Mouse (Mus musculus) limb, embryonic 14.5 days (tissue): ENCODE results near the gene Vash2. TPM values are rescaled to one million over a fixed set of nuclear protein-coding genes. Genes with fewer than 3 reads are reported as not detected.

ENCODE experiments used
- ATAC-seq: fragments of 200-750 bp; cut with Nextera tagmentation; 2 replicates; pipeline ENCODE4 v1.8.0; 2017; ENCODE audit warnings: low read depth, moderate number of reproducible peaks, moderate TSS enrichment; ENCODE audit not compliant: low FRiP score
- DNase-seq: peaks from one replicate; pipeline ENCODE4 v3.0.0-alpha.2; 2015; ENCODE audit warnings: low spot score
- H3K27ac ChIP-seq: fragments of 300-500 bp; sonication (generic); replicated peaks from 2 replicates; pipeline ENCODE4 v1.5.1; 2014; ENCODE audit warnings: low read depth, mild to moderate bottlenecking, low read length, moderate library complexity, mixed read lengths
- H3K27me3 ChIP-seq: fragments of 300-500 bp; sonication (generic); 2 replicates; pipeline ENCODE4 v1.6.1; 2014; ENCODE audit warnings: low read length, mixed read lengths; ENCODE audit not compliant: control insufficient read depth, insufficient read depth
- H3K36me3 ChIP-seq: fragments of 300-500 bp; sonication (generic); 2 replicates; pipeline ENCODE4 v1.6.1; 2014; ENCODE audit warnings: mild to moderate bottlenecking, low read length, moderate library complexity, mixed read lengths; ENCODE audit not compliant: control insufficient read depth, insufficient read depth
- H3K4me1 ChIP-seq: fragments of 300-500 bp; sonication (generic); 2 replicates; pipeline ENCODE4 v1.6.1; 2014; ENCODE audit warnings: antibody characterized with exemption, low read length, mixed read lengths; ENCODE audit not compliant: control insufficient read depth, insufficient read depth
- H3K4me2 ChIP-seq: fragments of 300-500 bp; sonication (generic); replicated peaks from 2 replicates; pipeline ENCODE4 v1.6.1; 2014; ENCODE audit warnings: low read depth, mild to moderate bottlenecking, low read length, moderate library complexity; ENCODE audit not compliant: severe bottlenecking
- H3K4me3 ChIP-seq: fragments of 300-500 bp; sonication (generic); replicated peaks from 2 replicates; pipeline ENCODE4 v1.5.1; 2014; ENCODE audit warnings: low read length
- H3K9ac ChIP-seq: fragments of 300-500 bp; sonication (generic); 2 replicates; pipeline ENCODE4 v1.6.1; 2014; ENCODE audit warnings: mild to moderate bottlenecking, low read depth, low read length, moderate library complexity; ENCODE audit not compliant: severe bottlenecking
- H3K9me3 ChIP-seq: fragments of 300-500 bp; sonication (generic); 2 replicates; pipeline ENCODE4 v1.6.1; 2016; ENCODE audit warnings: low read length; ENCODE audit not compliant: control insufficient read depth
- POLR2A ChIP-seq: fragments of 200-500 bp; IDR thresholded peaks from 2 replicates; pipeline ENCODE4 v1.8.0; 2012; ENCODE audit warnings: inconsistent platforms, mild to moderate bottlenecking, moderate library complexity, borderline replicate concordance; ENCODE audit not compliant: insufficient read depth, insufficient read length; ENCODE audit errors: extremely low read depth
- WGBS: fragments of 180-500 bp; shearing (Covaris S2); extraction: QIAGEN DNeasy Blood & Tissue Kit; methylation state at CpG from one replicate; pipeline ENCODE4 v1.1.7; 2014; 5-methylcytosine and 5-hydroxymethylcytosine counted together
- polyA plus RNA-seq, 2 experiments: library from polyadenylated mRNA; depleted of rRNA in 1 of 2; stranded (reverse) in 1 of 2; unstranded in 1 of 2; fragments of >200 nt; fragmentation: Nextera tagmentation in 1 of 2; extraction: Ambion mirVana in 1 of 2; gene quantifications; 2 replicates each; pipeline versions ENCODE4 v1.2.1 to v1.2.3; 2012 to 2014

Vash2 gene
- polyA plus RNA-seq, 2 experiments: 40.1 to 64.7 TPM

DNA sequence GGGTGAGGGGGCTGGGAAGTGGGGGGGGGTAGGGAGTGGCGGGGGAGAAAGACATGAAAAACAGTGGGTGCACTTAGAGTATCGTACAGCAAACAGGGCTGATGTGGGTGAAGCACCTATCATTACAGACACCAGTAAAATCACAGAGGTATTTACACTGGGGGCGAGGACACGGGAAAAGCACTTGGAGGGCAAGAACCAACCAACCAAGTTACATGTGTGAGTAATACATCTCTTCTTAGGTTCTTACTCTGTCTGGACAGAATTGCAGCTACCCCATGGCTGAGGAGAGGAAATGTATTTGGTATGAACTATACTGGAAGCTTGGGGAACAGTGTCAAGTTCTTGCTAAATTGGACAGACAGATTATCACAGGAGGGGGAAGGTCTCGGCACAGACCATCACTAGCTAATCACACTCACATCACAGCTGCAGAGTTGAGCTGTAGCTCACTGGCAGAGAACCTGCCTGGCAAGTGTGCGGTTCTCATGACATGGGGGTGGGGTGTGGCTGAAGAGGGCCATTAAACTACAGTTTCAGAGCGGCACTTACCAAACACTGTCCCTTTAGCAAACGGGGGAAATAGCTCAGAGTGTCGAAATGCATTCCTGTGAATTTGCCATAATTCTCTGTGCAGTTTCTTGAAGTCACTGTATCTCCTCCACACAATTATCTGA is 80.1 kb downstream of the Vash2 start:
- DNase-seq (peak; percentile 16), ATAC-seq (no peak; the same call in 1 of the 2 replicates)
- no peak overlapping the region for H3K4me2 ChIP-seq
- no peak for TF ChIP-seq POLR2A
- H3K4me3 ChIP-seq: no peak overlapping the region
- peaks cover 45% of the 10 kb centered on the region for H3K36me3 ChIP-seq
- no peak overlapping the region for H3K27ac ChIP-seq
- H3K4me1 ChIP-seq: no peaks in the 10 kb centered on the region
- H3K9me3 ChIP-seq: no peaks in the 10 kb centered on the region
- H3K9ac ChIP-seq: no peak overlapping the region
- H3K27me3 ChIP-seq: no peaks in the 10 kb centered on the region
- WGBS: 63% methylated on average over 9 of the region's 9 CpGs

DNA sequence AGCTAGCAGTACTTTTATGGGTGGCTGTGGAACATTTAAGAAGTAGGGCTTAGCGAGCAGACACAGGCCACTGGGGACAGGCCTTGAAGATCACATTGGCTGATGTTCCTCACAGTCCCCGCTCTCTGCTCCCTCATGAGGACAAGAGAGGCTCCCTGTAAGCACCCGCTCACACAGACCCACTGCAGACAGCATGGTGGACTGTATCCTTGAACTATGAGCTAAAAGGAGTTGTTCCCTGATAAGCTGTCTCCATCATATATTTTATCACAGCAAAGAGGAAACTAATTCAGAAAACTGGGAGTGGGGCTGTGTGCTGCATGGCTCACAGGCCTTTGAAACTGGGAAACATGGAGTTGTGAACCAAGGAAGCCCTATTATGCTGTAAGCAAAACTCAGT is 80.9 kb downstream of the Vash2 start:
- TF ChIP-seq POLR2A: no peak
- Histone ChIP-seq H3K9ac (no peak overlapping the region), H3K27ac (no peak overlapping the region), H3K36me3 (peaks cover 39% of the 10 kb centered on the region), H3K4me2 (no peak overlapping the region), H3K4me1 (no peaks in the 10 kb centered on the region), H3K9me3 (no peaks in the 10 kb centered on the region), H3K4me3 (no peak overlapping the region), H3K27me3 (no peaks in the 10 kb centered on the region)
- WGBS: 82% methylated on average over 3 of the region's 3 CpGs
- no peak for DNase-seq
- ATAC-seq: no peak

Other genes starting within 250 kb of the Vash2 start
- 14.7 and 16.6 TPM in 2 replicates for gene Rps6kc1, start 67.5 kb downstream of the Vash2 start, polyA plus RNA-seq (2012; rRNA removed)
- 17.4 and 19.4 TPM in 2 replicates for gene Rps6kc1, start 67.5 kb downstream of the Vash2 start, polyA plus RNA-seq (2014; fragmentation: Nextera tagmentation; extraction: Ambion mirVana)
- gene Angel2, start 54.2 kb downstream of the Vash2 start, polyA plus RNA-seq (2012; rRNA removed): 47.2 and 48.8 TPM in 2 replicates
- 44.9 and 47.6 TPM in 2 replicates for gene Angel2, start 54.2 kb downstream of the Vash2 start, polyA plus RNA-seq (2014; fragmentation: Nextera tagmentation; extraction: Ambion mirVana)
- 15.0 and 18.3 TPM in 2 replicates for gene Flvcr1, start 46.9 kb upstream of the Vash2 start, polyA plus RNA-seq (2012; rRNA removed)
- gene Flvcr1, start 46.9 kb upstream of the Vash2 start, polyA plus RNA-seq (2014; fragmentation: Nextera tagmentation; extraction: Ambion mirVana): 7.6 and 7.8 TPM in 2 replicates
- gene Spata45, start 57.3 kb upstream of the Vash2 start, polyA plus RNA-seq (2012; rRNA removed): not detected in 2 replicates
- not detected in 2 replicates for gene Spata45, start 57.3 kb upstream of the Vash2 start, polyA plus RNA-seq (2014; fragmentation: Nextera tagmentation; extraction: Ambion mirVana)
- 25.9 and 27.8 TPM in 2 replicates for gene Tatdn3, start 83.6 kb upstream of the Vash2 start, polyA plus RNA-seq (2012; rRNA removed)
- 15.7 and 17.2 TPM in 2 replicates for gene Tatdn3, start 83.6 kb upstream of the Vash2 start, polyA plus RNA-seq (2014; fragmentation: Nextera tagmentation; extraction: Ambion mirVana)
- 15.4 and 17.2 TPM in 2 replicates for gene Nsl1, start 83.7 kb upstream of the Vash2 start, polyA plus RNA-seq (2012; rRNA removed)
- 11.6 and 13.9 TPM in 2 replicates for gene Nsl1, start 83.7 kb upstream of the Vash2 start, polyA plus RNA-seq (2014; fragmentation: Nextera tagmentation; extraction: Ambion mirVana)
- gene Batf3, start 118.6 kb upstream of the Vash2 start, polyA plus RNA-seq (2012; rRNA removed): 16.1 and 16.5 TPM in 2 replicates
- 11.2 and 14.9 TPM in 2 replicates for gene Batf3, start 118.6 kb upstream of the Vash2 start, polyA plus RNA-seq (2014; fragmentation: Nextera tagmentation; extraction: Ambion mirVana)
- not detected in 2 replicates for gene Fam71a, start 185.5 kb upstream of the Vash2 start, polyA plus RNA-seq (2012; rRNA removed)
- gene Fam71a, start 185.5 kb upstream of the Vash2 start, polyA plus RNA-seq (2014; fragmentation: Nextera tagmentation; extraction: Ambion mirVana): not detected in 2 replicates
- 4.4 and 5.0 TPM in 2 replicates for gene Atf3, start 238.7 kb upstream of the Vash2 start, polyA plus RNA-seq (2012; rRNA removed)
- 5.6 and 5.9 TPM in 2 replicates for gene Atf3, start 238.7 kb upstream of the Vash2 start, polyA plus RNA-seq (2014; fragmentation: Nextera tagmentation; extraction: Ambion mirVana)